Mouse (Mus musculus): ENCODE data around the gene Ap4b1. TPM values are rescaled to one million over a fixed set of nuclear protein-coding genes. Genes with fewer than 3 reads are reported as not detected.
A peak's percentile ranks its signal among the peaks of the same experiment; 100 is the strongest.
"Not testable (repeated sequence)": the region's sequence is repeated elsewhere in the genome, so short reads cannot be mapped to it uniquely, and the experiment has no call there.

Ap4b1 gene
- polyA plus RNA-seq, 1 experiment = 14.8 TPM

- Histone ChIP-seq H3K4me1 (ENCODE audit: control insufficient read depth, insufficient read depth, low read length) (peaks cover 6% of the 10 kb centered on the region), H3K27ac (ENCODE audit: insufficient read depth, low read length) (0 out of 2 replicates have a peak overlapping the region, but pooled peaks have one; percentile 6), H3K4me3 (ENCODE audit: insufficient read depth, low read length) (no peak overlapping the region)
- TF ChIP-seq CTCF (IDR thresholded peaks at IDR 0.05; ENCODE audit: extremely low read depth, insufficient read depth, low read length) (no peak), POLR2A (IDR thresholded peaks at IDR 0.05; ENCODE audit: extremely low read depth, insufficient read depth, low read length) (no peak)
Measured at GRCm38 (mm10) chr3:103780271-103780670, 29.0 kb upstream of the Ap4b1 start.

- Histone ChIP-seq H3K4me3 (ENCODE audit: insufficient read depth, low read length) (no peak overlapping the region), H3K4me1 (ENCODE audit: control insufficient read depth, insufficient read depth, low read length) (peaks cover 6% of the 10 kb centered on the region), H3K27ac (ENCODE audit: insufficient read depth, low read length) (no peak overlapping the region)
- TF ChIP-seq POLR2A (IDR thresholded peaks at IDR 0.05; ENCODE audit: extremely low read depth, insufficient read depth, low read length) = no peak
- TF ChIP-seq CTCF (IDR thresholded peaks at IDR 0.05; ENCODE audit: extremely low read depth, insufficient read depth, low read length) = no peak
Measured at GRCm38 (mm10) chr3:103780777-103781176, 28.5 kb upstream of the Ap4b1 start.

GRCm38 (mm10) chr3:103782844-103783609 lies 26.3 kb upstream of the Ap4b1 start:
- H3K27ac ChIP-seq (ENCODE audit: insufficient read depth, low read length) = no peak overlapping the region
- H3K4me1 ChIP-seq (ENCODE audit: control insufficient read depth, insufficient read depth, low read length) = peaks cover 9% of the 10 kb centered on the region
- no peak for TF ChIP-seq CTCF (IDR thresholded peaks at IDR 0.05; ENCODE audit: extremely low read depth, insufficient read depth, low read length)
- no peak for TF ChIP-seq POLR2A (IDR thresholded peaks at IDR 0.05; ENCODE audit: extremely low read depth, insufficient read depth, low read length)
- H3K4me3 ChIP-seq (ENCODE audit: insufficient read depth, low read length) = no peak overlapping the region

- H3K4me1 ChIP-seq (ENCODE audit: control insufficient read depth, insufficient read depth, low read length) = peaks cover 6% of the 10 kb centered on the region; the same call in 1 of the 2 replicates
- H3K4me3 ChIP-seq (ENCODE audit: insufficient read depth, low read length) = no peak overlapping the region
- no peak for TF ChIP-seq CTCF (IDR thresholded peaks at IDR 0.05; ENCODE audit: extremely low read depth, insufficient read depth, low read length)
- TF ChIP-seq POLR2A (IDR thresholded peaks at IDR 0.05; ENCODE audit: extremely low read depth, insufficient read depth, low read length) = no peak
- no peak overlapping the region for H3K27ac ChIP-seq (ENCODE audit: insufficient read depth, low read length)
Measured at GRCm38 (mm10) chr3:103787225-103787624, 22.1 kb upstream of the Ap4b1 start.

- Histone ChIP-seq H3K4me3 (ENCODE audit: insufficient read depth, low read length) (no peak overlapping the region), H3K4me1 (ENCODE audit: control insufficient read depth, insufficient read depth, low read length) (peaks cover 6% of the 10 kb centered on the region; the same call in 1 of the 2 replicates), H3K27ac (ENCODE audit: insufficient read depth, low read length) (no peak overlapping the region)
- no peak for TF ChIP-seq POLR2A (IDR thresholded peaks at IDR 0.05; ENCODE audit: extremely low read depth, insufficient read depth, low read length)
- TF ChIP-seq CTCF (IDR thresholded peaks at IDR 0.05; ENCODE audit: extremely low read depth, insufficient read depth, low read length) = no peak
Measured at GRCm38 (mm10) chr3:103789096-103789495, 20.2 kb upstream of the Ap4b1 start.

- peaks cover 4% of the 10 kb centered on the region; the same call in 1 of the 2 replicates for H3K4me1 ChIP-seq (ENCODE audit: control insufficient read depth, insufficient read depth, low read length)
- peak overlapping the region; percentile 84 for H3K27ac ChIP-seq (ENCODE audit: insufficient read depth, low read length)
- peak overlapping the region; percentile 97 for H3K4me3 ChIP-seq (ENCODE audit: insufficient read depth, low read length)
- TF ChIP-seq POLR2A (IDR thresholded peaks at IDR 0.05; ENCODE audit: extremely low read depth, insufficient read depth, low read length) (no peak), CTCF (IDR thresholded peaks at IDR 0.05; ENCODE audit: extremely low read depth, insufficient read depth, low read length) (no peak)
Measured at GRCm38 (mm10) chr3:103789891-103790345, 19.4 kb upstream of the Ap4b1 start.

GRCm38 (mm10) chr3:103790346-103791145 lies 18.8 kb upstream of the Ap4b1 start:
- Histone ChIP-seq H3K4me3 (ENCODE audit: insufficient read depth, low read length) (peak overlapping the region; percentile 97), H3K27ac (ENCODE audit: insufficient read depth, low read length) (peak overlapping the region; percentile 84), H3K4me1 (ENCODE audit: control insufficient read depth, insufficient read depth, low read length) (peaks cover 4% of the 10 kb centered on the region; the same call in 1 of the 2 replicates)
- no peak for TF ChIP-seq POLR2A (IDR thresholded peaks at IDR 0.05; ENCODE audit: extremely low read depth, insufficient read depth, low read length)
- TF ChIP-seq CTCF (IDR thresholded peaks at IDR 0.05; ENCODE audit: extremely low read depth, insufficient read depth, low read length) = no peak

GRCm38 (mm10) chr3:103791230-103792110 lies 17.9 kb upstream of the Ap4b1 start, which contains the start of gene Hipk1:
Hipk1 (minus strand) TSS chr3:103791563.
- H3K27ac ChIP-seq (ENCODE audit: insufficient read depth, low read length) = peak within 1 kb of the TSS; percentile 99

GRCm38 (mm10) chr3:103792111-103792406 lies 17.3 kb upstream of the Ap4b1 start:
- H3K4me3 ChIP-seq (ENCODE audit: insufficient read depth, low read length); H3K4me1 ChIP-seq (ENCODE audit: control insufficient read depth, insufficient read depth, low read length): not testable (repeated sequence)
- peak overlapping the region; percentile 99 for H3K27ac ChIP-seq (ENCODE audit: insufficient read depth, low read length)

More at GRCm38 (mm10) chr3:103791230-103792110, 17.9 kb upstream of the Ap4b1 start, which contains the start of gene Hipk1:
- H3K4me1 ChIP-seq (ENCODE audit: control insufficient read depth, insufficient read depth, low read length) = peaks cover 3% of the 10 kb centered on the region; the same call in 1 of the 2 replicates
- H3K4me3 ChIP-seq (ENCODE audit: insufficient read depth, low read length) = peak within 1 kb of the TSS; percentile 97
- TF ChIP-seq CTCF (IDR thresholded peaks at IDR 0.05; ENCODE audit: extremely low read depth, insufficient read depth, low read length) = no peak
- peak; percentile 77 for TF ChIP-seq POLR2A (IDR thresholded peaks at IDR 0.05; ENCODE audit: extremely low read depth, insufficient read depth, low read length)

All from cortical plate, adult 2 months (tissue).